Mouse (Mus musculus): ENCODE measurements around the gene Mfsd10. TPM values are rescaled to one million over a fixed set of nuclear protein-coding genes. Genes with fewer than 3 reads are reported as not detected.

Gene Mfsd10
- polyA plus RNA-seq (2015; fragmentation: Nextera tagmentation; extraction: Ambion mirVana) = 55.7 and 92.6 TPM in 2 replicates

DNA sequence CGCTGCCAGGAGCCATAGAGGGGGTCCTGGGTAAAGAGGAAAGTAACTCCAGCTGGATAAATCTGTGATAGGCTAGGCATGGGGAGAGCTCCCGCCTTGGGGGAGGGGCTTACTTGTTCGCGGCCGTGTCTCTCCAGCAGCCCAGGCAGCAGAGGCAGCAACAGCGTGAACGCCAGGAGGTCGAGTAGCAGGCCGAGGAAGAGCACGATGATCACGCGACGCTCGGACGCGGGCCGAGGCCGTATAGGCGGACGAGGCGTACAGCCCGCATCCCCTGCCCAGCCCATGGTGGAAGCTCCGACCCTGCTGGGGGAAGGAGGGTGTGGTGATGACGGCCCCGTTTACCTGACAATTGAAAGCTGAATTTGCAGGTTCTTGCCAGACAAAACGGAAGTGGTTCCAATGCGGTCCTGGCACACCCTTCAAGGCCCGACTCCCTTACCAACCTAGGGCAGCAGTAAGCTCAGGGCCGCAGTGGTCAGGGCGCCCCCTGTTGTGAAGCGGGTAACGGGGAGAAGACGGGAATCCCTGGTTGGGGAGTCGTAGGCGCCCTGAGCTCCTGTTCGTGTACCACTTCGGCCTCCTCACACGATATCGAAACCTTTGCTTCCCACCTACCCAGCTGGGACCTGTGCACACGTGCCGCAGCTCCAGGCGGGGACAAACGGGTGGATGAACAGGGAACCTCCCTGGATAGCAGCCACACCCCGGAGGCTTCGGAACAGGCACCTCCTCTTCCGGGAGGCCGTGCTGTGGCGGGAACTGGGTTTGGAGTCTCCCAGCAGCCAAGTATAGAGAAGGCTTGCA lies at the start of gene Mfsd10:
Gene Mfsd10, minus strand, starts transcription at position 732 of the 807 bp plus-strand sequence.

DNA sequence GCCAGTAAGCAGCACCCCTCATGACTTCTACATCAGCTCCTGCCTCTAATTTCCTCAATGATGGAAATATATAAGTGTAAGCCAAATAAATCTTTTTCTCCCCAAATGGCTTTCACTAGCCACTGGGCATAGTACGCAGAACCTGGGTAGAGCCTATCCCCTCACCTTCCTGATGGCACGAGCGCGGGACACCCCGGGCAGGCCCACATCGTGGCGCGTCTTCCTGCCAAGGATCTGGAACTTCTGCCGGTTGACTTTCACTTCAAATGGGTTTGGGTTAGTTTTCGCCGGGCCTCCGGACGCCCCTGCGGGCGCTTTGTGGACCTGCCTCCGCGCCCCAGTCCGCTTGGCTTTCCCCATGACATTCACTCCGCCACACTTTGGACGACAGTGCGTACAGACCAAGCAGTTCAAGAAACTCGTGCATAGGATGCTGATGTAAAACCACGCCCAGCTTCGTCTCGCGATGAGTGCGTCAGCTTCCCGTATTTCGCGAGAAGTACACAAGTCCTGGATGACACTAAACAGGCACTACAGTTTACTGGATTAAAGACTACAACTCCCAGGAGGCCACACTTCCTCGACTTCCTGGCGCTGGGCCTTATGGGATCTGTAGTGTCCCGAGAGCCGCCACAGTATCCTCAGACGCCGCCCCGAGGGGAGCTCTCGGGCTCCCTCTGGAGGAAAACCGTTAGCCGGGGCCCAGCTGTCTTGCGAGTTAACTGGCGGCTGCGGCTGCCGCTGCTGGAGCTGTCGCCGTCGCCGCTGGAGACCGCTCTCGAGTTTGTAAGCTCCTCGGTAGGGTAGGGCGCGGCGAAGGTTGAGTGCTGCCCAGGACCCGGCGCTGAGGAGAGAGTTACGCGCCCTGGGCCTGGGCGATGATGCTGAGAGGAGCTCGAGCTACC lies 22.9 kb upstream of the Mfsd10 start, which contains the start of the genes Nop14 and Grk4:
Gene Nop14, minus strand, starts transcription at position 463 of the 905 bp plus-strand sequence.
Gene Grk4, plus strand, starts transcription at position 694 of the 905 bp plus-strand sequence.

Other genes with a start within 250 kb of the Mfsd10 start
- gene Tnip2, start 123.2 kb downstream of the Mfsd10 start, polyA plus RNA-seq (2015; fragmentation: Nextera tagmentation; extraction: Ambion mirVana) = 15.2 and 21.9 TPM in 2 replicates
- gene Sh3bp2, start 111.4 kb downstream of the Mfsd10 start, polyA plus RNA-seq (2015; fragmentation: Nextera tagmentation; extraction: Ambion mirVana) = 10.6 and 12.1 TPM in 2 replicates
- gene Add1, start 63.5 kb downstream of the Mfsd10 start, polyA plus RNA-seq (2015; fragmentation: Nextera tagmentation; extraction: Ambion mirVana) = 117 TPM in 2 replicates
- gene Nop14, start 22.9 kb upstream of the Mfsd10 start, polyA plus RNA-seq (2015; fragmentation: Nextera tagmentation; extraction: Ambion mirVana) = 11.7 and 14.9 TPM in 2 replicates
- gene Grk4, start 23.2 kb upstream of the Mfsd10 start, polyA plus RNA-seq (2015; fragmentation: Nextera tagmentation; extraction: Ambion mirVana) = 4.0 and 4.5 TPM in 2 replicates
- 3.5 and 5.8 TPM in 2 replicates for gene Htt, start 124.5 kb upstream of the Mfsd10 start, polyA plus RNA-seq (2015; fragmentation: Nextera tagmentation; extraction: Ambion mirVana)

Measured in adrenal gland, postnatal 0 days (tissue).